Mouse (Mus musculus): ENCODE results near the gene Isca1. TPM values are rescaled to one million over a fixed set of nuclear protein-coding genes. Genes with fewer than 3 reads are reported as not detected.
"Not testable (repeated sequence)": the region's sequence is repeated elsewhere in the genome, so short reads cannot be mapped to it uniquely, and the experiment has no call there.

Isca1 gene
- polyA plus RNA-seq, 1 experiment from 2014 or later = 115 TPM

DNA sequence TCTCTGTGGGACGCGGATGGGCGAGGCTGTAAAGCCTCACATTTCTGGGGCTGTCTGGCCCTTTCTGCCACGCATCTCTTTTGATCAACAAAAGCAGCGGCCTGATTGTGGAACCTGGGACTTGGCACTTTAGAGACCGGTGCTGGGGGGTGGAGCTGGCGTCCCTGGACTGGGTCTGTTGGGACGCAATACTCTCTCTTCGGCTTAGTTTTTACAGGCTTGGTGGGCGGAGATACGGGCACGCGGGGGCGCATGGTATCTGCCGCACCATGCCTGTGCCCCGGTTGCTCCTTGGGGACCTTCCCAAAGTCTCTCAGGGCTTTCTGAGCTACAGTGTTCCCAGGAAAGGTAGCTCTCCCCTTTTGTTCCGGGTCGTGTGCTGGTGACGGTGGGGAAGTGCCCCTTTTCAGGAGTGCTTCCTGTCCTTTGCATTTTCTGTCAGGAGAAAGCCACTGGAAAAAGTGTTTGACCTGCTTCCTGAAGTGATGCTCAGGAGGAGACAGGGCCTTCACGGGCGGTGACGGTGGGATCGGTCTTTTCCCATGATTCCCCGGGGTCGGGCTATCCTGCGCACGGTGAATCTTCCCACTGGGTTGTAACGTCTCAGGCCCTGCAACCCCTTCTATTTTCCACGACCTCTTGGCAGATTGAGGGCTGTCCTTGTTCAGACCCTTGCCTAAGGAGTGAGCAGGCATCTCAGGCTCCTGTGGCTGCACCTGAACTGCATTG, 43.3 kb downstream of the Isca1 start:
- ATAC-seq (ENCODE audit: insufficient number of reproducible peaks, insufficient read depth, low FRiP score, low TSS enrichment, low read depth) = no peak
- Histone ChIP-seq H3K4me1 (peaks cover 10% of the 10 kb centered on the region; the same call in 1 of the 2 replicates), H3K36me3 (no peaks in the 10 kb centered on the region), H3K27me3 (no peaks in the 10 kb centered on the region), H3K9me3 (no peaks in the 10 kb centered on the region), H3K27ac (no peak overlapping the region), H3K9ac (peak overlapping the region; percentile 44; the same call in 1 of the 2 replicates), H3K4me3 (0 out of 2 replicates have a peak overlapping the region, but pooled peaks have one; percentile 5), H3K4me2 (peak overlapping the region; percentile 44)
- WGBS = 36% methylated on average over 29 of the region's 29 CpGs

DNA sequence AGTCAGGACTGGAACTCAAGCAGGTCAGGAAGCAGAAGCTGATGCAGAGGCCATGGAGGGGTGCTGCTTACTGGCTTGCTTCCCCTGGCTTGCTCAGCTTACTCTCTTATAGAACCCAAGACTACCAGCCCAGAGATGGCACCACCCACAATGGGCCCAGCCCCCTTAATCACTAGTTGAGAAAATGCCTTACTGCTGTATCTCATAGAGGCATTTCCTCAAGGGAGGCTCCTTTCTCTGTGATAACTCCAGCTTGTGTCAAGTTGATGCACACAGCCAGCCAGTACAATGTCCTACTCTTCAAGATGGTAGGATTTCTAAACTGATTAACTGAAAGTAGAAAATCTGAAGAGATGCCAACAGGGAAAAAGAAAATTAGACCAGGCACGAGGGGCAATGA, 47.5 kb downstream of the Isca1 start:
- not testable (repeated sequence) for H3K27ac ChIP-seq; ATAC-seq (ENCODE audit: insufficient number of reproducible peaks, insufficient read depth, low FRiP score, low TSS enrichment, low read depth); H3K27me3 ChIP-seq; H3K9me3 ChIP-seq; H3K9ac ChIP-seq; H3K36me3 ChIP-seq; H3K4me2 ChIP-seq; H3K4me3 ChIP-seq
- peaks cover 19% of the 10 kb centered on the region for H3K4me1 ChIP-seq
- WGBS = 89% methylated on average over 1 of the region's 1 CpGs

DNA sequence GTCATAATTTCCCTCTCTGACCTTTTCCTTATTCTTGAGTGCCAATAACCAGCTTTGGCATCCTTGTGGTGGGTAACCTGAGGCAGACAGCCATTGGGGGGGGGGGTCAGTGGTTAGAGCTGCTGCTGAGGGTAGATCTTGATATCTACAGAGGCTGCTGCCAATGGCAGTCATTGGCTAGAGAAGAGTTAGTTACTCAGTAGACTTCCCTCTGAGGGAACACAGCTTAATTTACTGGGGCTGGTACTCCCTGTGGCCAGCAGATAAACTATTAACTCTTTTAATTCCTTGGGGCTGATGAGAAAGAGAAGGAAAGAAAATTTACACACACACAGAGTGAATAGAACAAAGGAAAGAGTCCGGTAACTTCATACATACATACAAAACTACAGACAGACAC, 50.1 kb downstream of the Isca1 start:
- 92% methylated on average over 1 of the region's 1 CpGs for WGBS

DNA sequence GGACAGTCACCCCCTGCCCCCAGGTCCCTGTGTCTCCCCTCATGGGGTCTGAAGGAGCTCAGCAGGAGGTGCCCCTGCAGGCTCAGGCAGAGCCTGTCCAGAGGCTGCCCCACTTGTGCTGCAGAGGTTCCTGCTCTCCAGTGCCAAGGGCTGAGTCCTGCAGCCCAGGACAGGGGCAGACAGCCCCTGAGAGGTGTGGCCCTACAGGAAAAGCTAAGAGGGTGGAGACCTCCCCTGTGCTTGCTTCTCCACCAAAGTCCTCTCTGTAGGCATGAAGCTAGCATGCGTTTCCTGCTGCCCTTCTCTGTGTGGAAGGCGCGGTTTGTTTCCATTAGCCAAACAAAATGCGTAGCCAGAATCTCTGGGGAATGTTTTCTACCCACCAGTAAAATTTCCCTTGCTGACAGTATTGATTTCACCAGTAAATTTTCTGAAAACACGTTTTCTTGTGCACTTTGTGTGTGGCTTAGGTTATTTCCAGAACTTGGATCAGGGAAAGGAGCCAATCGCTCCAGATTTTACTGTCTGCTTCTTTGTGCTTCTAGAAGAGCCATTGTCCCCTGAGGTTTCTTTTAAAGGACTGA, 50.7 kb downstream of the Isca1 start:
- 19% methylated on average over 6 of the region's 6 CpGs for WGBS
- not testable (repeated sequence) for ATAC-seq (ENCODE audit: insufficient number of reproducible peaks, insufficient read depth, low FRiP score, low TSS enrichment, low read depth); H3K27me3 ChIP-seq; H3K4me3 ChIP-seq; H3K9me3 ChIP-seq; H3K9ac ChIP-seq; H3K36me3 ChIP-seq
- Histone ChIP-seq H3K4me1 (peaks cover 12% of the 10 kb centered on the region), H3K4me2 (peak overlapping the region; percentile 2; the same call in 1 of the 2 replicates), H3K27ac (peak overlapping the region; percentile 64; the same call in 1 of the 2 replicates)

More for the DNA sequence above, 50.1 kb downstream of the Isca1 start:
- Histone ChIP-seq H3K27ac (peak overlapping the region; percentile 64; the same call in 1 of the 2 replicates), H3K9ac (no peak overlapping the region), H3K4me2 (peak overlapping the region; percentile 2; the same call in 1 of the 2 replicates), H3K9me3 (no peaks in the 10 kb centered on the region), H3K4me1 (peaks cover 12% of the 10 kb centered on the region), H3K27me3 (no peaks in the 10 kb centered on the region), H3K4me3 (no peak overlapping the region), H3K36me3 (no peaks in the 10 kb centered on the region)
- no peak for ATAC-seq (ENCODE audit: insufficient number of reproducible peaks, insufficient read depth, low FRiP score, low TSS enrichment, low read depth)

DNA sequence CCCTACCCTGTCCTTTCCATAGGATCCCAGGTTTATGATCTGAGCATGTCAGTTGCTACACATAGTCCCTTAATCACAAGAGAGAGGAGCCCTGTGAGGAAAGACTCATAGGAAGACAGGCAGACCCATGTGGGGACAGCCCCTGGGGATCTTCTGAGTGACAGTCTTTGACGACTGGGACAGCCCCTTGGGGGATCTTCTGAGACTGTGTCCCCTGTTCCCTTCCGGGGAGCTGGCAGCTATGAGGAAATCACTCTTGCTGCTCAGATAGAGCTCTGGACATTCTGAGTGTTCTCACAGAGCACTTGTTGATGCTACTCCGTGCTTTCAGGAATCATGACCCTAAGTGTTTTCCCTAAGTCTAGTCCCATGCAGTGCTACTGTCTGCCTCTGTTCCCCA, 55.9 kb downstream of the Isca1 start:
- 29% methylated on average over 3 of the region's 3 CpGs for WGBS
- no peak overlapping the region for H3K4me2 ChIP-seq

DNA sequence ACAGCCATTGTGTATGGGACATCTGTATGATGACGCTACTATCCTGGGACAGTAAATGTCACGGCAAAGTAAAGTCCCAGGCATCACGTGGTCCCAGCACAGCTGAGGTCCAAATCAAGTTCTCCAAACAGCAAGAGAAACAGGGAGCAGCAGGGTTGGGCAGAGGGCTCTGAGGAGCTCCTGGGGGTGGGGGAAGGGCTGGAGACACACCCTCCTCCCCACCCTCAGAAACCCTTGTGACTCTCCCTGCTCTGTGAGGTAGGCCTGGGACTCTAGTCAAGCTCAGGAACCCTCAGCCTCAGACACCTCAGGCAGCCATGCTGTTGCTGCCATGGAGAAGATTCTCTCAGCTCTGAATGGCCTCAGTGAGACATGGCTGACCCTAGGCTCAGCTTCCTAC, 57.6 kb downstream of the Isca1 start, which contains the start of gene Spata31d1b:
Gene Spata31d1b, plus strand, starts transcription at position 301 of the 400 bp plus-strand sequence.
- ATAC-seq (ENCODE audit: insufficient number of reproducible peaks, insufficient read depth, low FRiP score, low TSS enrichment, low read depth); H3K27me3 ChIP-seq; H3K9ac ChIP-seq; H3K36me3 ChIP-seq; H3K9me3 ChIP-seq; H3K4me1 ChIP-seq; H3K27ac ChIP-seq; H3K4me2 ChIP-seq; H3K4me3 ChIP-seq: not testable (repeated sequence)
- WGBS = 67% methylated on average over 3 of the region's 3 CpGs

More for the DNA sequence above, 55.9 kb downstream of the Isca1 start:
- no peak for ATAC-seq (ENCODE audit: insufficient number of reproducible peaks, insufficient read depth, low FRiP score, low TSS enrichment, low read depth)
- Histone ChIP-seq H3K9ac (no peak overlapping the region), H3K27me3 (peaks cover 3% of the 10 kb centered on the region; the same call in 1 of the 2 replicates), H3K9me3 (no peaks in the 10 kb centered on the region), H3K4me3 (no peak overlapping the region), H3K4me1 (0 out of 2 replicates have a peak, but pooled peaks cover 2% of the 10 kb centered on the region), H3K36me3 (no peaks in the 10 kb centered on the region), H3K27ac (no peak overlapping the region)

DNA sequence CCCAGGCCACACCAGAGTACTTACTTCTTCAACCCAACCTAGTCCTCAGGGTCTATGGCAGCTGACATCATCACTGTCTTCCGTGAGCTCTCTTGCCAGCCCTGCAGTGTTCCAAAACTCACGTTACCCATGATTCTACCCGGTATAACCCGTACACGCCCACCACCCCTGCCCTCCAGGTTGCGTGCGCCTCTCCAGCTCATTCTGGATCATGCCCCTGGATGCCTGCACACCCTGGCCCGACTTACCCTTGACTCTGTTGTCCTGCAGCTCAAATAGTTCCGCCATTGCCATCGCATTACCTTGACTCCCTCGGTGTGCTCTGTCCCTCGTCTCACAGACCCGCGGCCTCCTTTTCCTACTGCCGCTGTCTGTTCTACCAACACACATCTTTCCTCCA, 59.4 kb downstream of the Isca1 start, which contains the start of gene Spata31d1a:
Gene Spata31d1a, minus strand, starts transcription at position 101 of the 400 bp plus-strand sequence.
- no peaks in the 10 kb centered on the region for H3K36me3 ChIP-seq
- H3K27ac ChIP-seq = no peak within 1 kb of the TSS
- H3K4me2 ChIP-seq = no peak within 1 kb of the TSS
- WGBS = 86% methylated on average over 15 of the region's 15 CpGs
- no peak within 1 kb of the TSS for H3K4me3 ChIP-seq
- H3K27me3 ChIP-seq = peaks cover 3% of the 10 kb centered on the region; the same call in 1 of the 2 replicates
- H3K4me1 ChIP-seq = 0 out of 2 replicates have a peak, but pooled peaks cover 6% of the 10 kb centered on the region
- ATAC-seq (ENCODE audit: insufficient number of reproducible peaks, insufficient read depth, low FRiP score, low TSS enrichment, low read depth) = no peak
- no peaks in the 10 kb centered on the region for H3K9me3 ChIP-seq
- H3K9ac ChIP-seq = no peak within 1 kb of the TSS

Other genes with a start within 250 kb of the Isca1 start
- 17.6 and 18.0 TPM in 2 replicates for gene Agtpbp1, start 184.6 kb downstream of the Isca1 start, polyA plus RNA-seq (2015; fragmentation: Nextera tagmentation; extraction: Ambion mirVana)
- gene Naa35, start 184.6 kb downstream of the Isca1 start, polyA plus RNA-seq (2015; fragmentation: Nextera tagmentation; extraction: Ambion mirVana) = 112 and 120 TPM in 2 replicates
- gene Golm1, start 94.0 kb downstream of the Isca1 start, polyA plus RNA-seq (2015; fragmentation: Nextera tagmentation; extraction: Ambion mirVana) = 44.7 and 46.0 TPM in 2 replicates
- gene 4921517D22Rik, start 75.7 kb downstream of the Isca1 start, polyA plus RNA-seq (2015; fragmentation: Nextera tagmentation; extraction: Ambion mirVana) = not detected in 2 replicates
- 0.04 and 0.20 TPM in 2 replicates for gene Spata31d1a, start 59.5 kb downstream of the Isca1 start, polyA plus RNA-seq (2015; fragmentation: Nextera tagmentation; extraction: Ambion mirVana)
- not detected in 2 replicates for gene Spata31d1b, start 57.5 kb downstream of the Isca1 start, polyA plus RNA-seq (2015; fragmentation: Nextera tagmentation; extraction: Ambion mirVana)
- not detected in 2 replicates for gene Spata31d1d, start 38.1 kb downstream of the Isca1 start, polyA plus RNA-seq (2015; fragmentation: Nextera tagmentation; extraction: Ambion mirVana)
- gene 1700014D04Rik, start 23.1 kb downstream of the Isca1 start, polyA plus RNA-seq (2015; fragmentation: Nextera tagmentation; extraction: Ambion mirVana) = not detected in 2 replicates
- not detected in 2 replicates for gene Gm49354, start 12.4 kb upstream of the Isca1 start, polyA plus RNA-seq (2015; fragmentation: Nextera tagmentation; extraction: Ambion mirVana)
- 51.8 and 54.2 TPM in 2 replicates for gene Tut7, start 53.3 kb upstream of the Isca1 start, polyA plus RNA-seq (2015; fragmentation: Nextera tagmentation; extraction: Ambion mirVana)

Data from embryonic facial prominence, embryonic 13.5 days (tissue).